Mouse (Mus musculus): ENCODE results near the gene Olfr384. TPM values are rescaled to one million over a fixed set of nuclear protein-coding genes. Genes with fewer than 3 reads are reported as not detected.
"Not testable (repeated sequence)": the region's sequence is repeated elsewhere in the genome, so short reads cannot be mapped to it uniquely, and the experiment has no call there.

Olfr384 gene
- polyA plus RNA-seq (2015; fragmentation: Nextera tagmentation; extraction: Ambion mirVana), result not detected in 2 replicates

DNA sequence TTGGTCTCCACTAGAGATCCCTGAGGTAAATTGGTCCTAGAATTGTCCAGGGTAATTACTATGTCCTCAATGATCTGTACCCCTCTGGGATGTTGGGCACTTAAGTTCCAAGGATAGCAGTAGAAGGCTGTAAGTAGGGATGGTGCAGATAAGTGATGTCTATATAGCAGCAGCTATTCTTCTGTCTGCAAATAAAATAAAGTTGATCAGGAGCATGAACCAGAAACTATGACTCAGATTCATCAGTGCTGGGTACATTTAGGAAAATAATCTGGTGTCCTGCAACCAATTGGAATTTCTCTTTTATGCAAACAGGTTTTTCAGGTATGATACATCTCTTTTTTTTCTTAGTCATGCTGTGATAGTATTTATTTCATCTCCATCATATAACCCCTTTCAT lies at the start of gene Olfr384:
Olfr384 (plus strand) TSS at position 301 of the 400 bp plus-strand sequence.
- no peaks in the 10 kb centered on the region for H3K4me1 ChIP-seq (replicated peaks)
- no peak within 1 kb of the TSS for H3K27ac ChIP-seq (replicated peaks)
- ATAC-seq (ENCODE audit: low read depth), result no peak
- H3K27me3 ChIP-seq, result no peaks in the 10 kb centered on the region
- H3K4me2 ChIP-seq, result no peak within 1 kb of the TSS
- H3K9ac ChIP-seq, result no peak within 1 kb of the TSS
- H3K9me3 ChIP-seq, result peaks cover 15% of the 10 kb centered on the region
- H3K4me3 ChIP-seq, result no peak within 1 kb of the TSS
- H3K36me3 ChIP-seq, result no peaks in the 10 kb centered on the region

DNA sequence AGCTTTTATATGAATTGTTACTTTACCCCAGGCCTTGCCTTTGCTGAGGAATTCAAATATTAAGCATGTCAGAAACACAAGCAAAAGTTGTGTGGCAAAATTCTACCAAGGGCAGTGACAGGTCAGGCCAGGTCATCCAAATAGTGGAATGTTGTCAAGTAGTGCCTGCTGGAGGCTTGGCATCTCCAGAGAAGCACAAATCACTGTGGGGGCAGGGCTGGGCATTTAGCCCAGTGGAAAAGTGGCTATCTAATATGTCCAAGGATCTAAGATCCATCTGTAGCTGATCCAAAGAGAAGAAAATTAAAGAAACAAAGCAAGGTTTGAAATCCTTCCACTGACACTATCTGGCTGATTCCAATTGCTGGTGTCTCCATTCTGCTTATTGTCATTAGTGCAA lies 18.5 kb upstream of the Olfr384 start:
- Histone ChIP-seq H3K36me3 (no peaks in the 10 kb centered on the region), H3K4me2 (no peak overlapping the region), H3K27ac (replicated peaks) (no peak overlapping the region), H3K4me1 (replicated peaks) (no peaks in the 10 kb centered on the region), H3K9me3 (peaks cover 13% of the 10 kb centered on the region; the same call in 1 of the 2 replicates), H3K9ac (no peak overlapping the region), H3K27me3 (no peaks in the 10 kb centered on the region), H3K4me3 (no peak overlapping the region)
- no peak for ATAC-seq (ENCODE audit: low read depth)

DNA sequence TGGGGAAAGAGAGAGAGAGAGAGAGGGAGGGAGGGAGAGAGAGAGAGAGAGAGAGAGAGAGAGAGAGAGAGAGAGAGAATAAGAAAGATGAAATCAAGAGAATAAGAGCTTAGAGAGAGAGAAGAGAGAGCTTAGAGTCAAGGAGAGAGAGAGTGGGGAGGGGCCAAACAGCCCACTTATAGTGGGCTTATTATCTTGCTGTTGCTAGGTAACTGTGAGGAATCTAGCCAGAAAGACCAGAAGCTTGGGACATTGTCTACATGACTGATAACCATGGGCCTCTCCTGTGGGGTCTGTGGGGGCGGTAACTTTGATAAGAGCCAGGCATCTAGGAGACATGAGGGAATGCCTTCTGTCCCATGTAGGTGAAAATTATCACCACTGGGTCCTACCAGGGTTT lies 15.2 kb upstream of the Olfr384 start:
- not testable (repeated sequence) for H3K27ac ChIP-seq (replicated peaks); H3K9me3 ChIP-seq; H3K36me3 ChIP-seq; H3K27me3 ChIP-seq; H3K4me1 ChIP-seq (replicated peaks); ATAC-seq (ENCODE audit: low read depth); H3K9ac ChIP-seq; H3K4me3 ChIP-seq; H3K4me2 ChIP-seq
- WGBS, result 67% methylated on average over 1 of the region's 1 CpGs

DNA sequence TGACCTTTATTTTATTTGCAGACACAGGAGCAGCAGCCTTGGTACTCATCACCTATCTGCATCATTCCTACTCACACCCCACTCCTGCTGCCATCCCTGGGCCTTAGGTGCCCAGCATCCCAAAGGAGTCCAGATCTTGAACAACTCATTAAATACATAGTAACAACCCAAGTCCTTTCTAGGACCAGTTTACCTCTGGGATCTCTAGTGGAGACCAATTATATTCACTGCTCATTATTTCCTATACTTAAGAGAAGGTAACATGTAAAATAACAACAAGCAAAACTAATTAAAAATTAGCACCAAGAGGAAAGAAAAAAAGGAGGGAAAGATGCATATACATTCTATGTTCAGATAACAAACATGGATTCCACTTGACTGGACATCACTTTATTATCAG lies 5.5 kb upstream of the Olfr384 start, which contains the start of gene Olfr385:
Olfr385 (minus strand) TSS at position 101 of the 400 bp plus-strand sequence.
- no peak within 1 kb of the TSS for H3K9ac ChIP-seq
- no peak within 1 kb of the TSS for H3K4me3 ChIP-seq
- ATAC-seq (ENCODE audit: low read depth), result no peak
- H3K4me2 ChIP-seq, result no peak within 1 kb of the TSS
- no peaks in the 10 kb centered on the region for H3K36me3 ChIP-seq
- no peaks in the 10 kb centered on the region for H3K4me1 ChIP-seq (replicated peaks)
- no peak within 1 kb of the TSS for H3K27ac ChIP-seq (replicated peaks)
- H3K9me3 ChIP-seq, result no peaks in the 10 kb centered on the region; the same call in 1 of the 2 replicates
- no peaks in the 10 kb centered on the region for H3K27me3 ChIP-seq

Other genes with a start within 250 kb of the Olfr384 start
- not detected in 2 replicates for gene Olfr20, start 247.8 kb upstream of the Olfr384 start, polyA plus RNA-seq (2015; fragmentation: Nextera tagmentation; extraction: Ambion mirVana)
- not detected in 2 replicates for gene Olfr376, start 227.3 kb upstream of the Olfr384 start, polyA plus RNA-seq (2015; fragmentation: Nextera tagmentation; extraction: Ambion mirVana)
- gene Olfr1, start 199.0 kb upstream of the Olfr384 start, polyA plus RNA-seq (2015; fragmentation: Nextera tagmentation; extraction: Ambion mirVana), result not detected in 2 replicates
- gene Olfr378, start 170.1 kb upstream of the Olfr384 start, polyA plus RNA-seq (2015; fragmentation: Nextera tagmentation; extraction: Ambion mirVana), result not detected in 2 replicates
- not detected in 2 replicates for gene Olfr380, start 141.1 kb upstream of the Olfr384 start, polyA plus RNA-seq (2015; fragmentation: Nextera tagmentation; extraction: Ambion mirVana)
- not detected in 2 replicates for gene Olfr381, start 107.0 kb upstream of the Olfr384 start, polyA plus RNA-seq (2015; fragmentation: Nextera tagmentation; extraction: Ambion mirVana)
- gene Olfr382, start 81.4 kb upstream of the Olfr384 start, polyA plus RNA-seq (2015; fragmentation: Nextera tagmentation; extraction: Ambion mirVana), result not detected in 2 replicates
- not detected in 2 replicates for gene Olfr385, start 5.6 kb upstream of the Olfr384 start, polyA plus RNA-seq (2015; fragmentation: Nextera tagmentation; extraction: Ambion mirVana)
- not detected in 2 replicates for gene Zfp735, start 90.2 kb downstream of the Olfr384 start, polyA plus RNA-seq (2015; fragmentation: Nextera tagmentation; extraction: Ambion mirVana)
- gene Olfr389, start 182.1 kb downstream of the Olfr384 start, polyA plus RNA-seq (2015; fragmentation: Nextera tagmentation; extraction: Ambion mirVana), result not detected in 2 replicates
- not detected in 2 replicates for gene Olfr390, start 184.4 kb downstream of the Olfr384 start, polyA plus RNA-seq (2015; fragmentation: Nextera tagmentation; extraction: Ambion mirVana)
- gene Olfr391-ps, start 204.5 kb downstream of the Olfr384 start, polyA plus RNA-seq (2015; fragmentation: Nextera tagmentation; extraction: Ambion mirVana), result not detected in 2 replicates
- not detected in 2 replicates for gene Olfr392, start 218.5 kb downstream of the Olfr384 start, polyA plus RNA-seq (2015; fragmentation: Nextera tagmentation; extraction: Ambion mirVana)